Mouse (Mus musculus) embryonic fibroblast, embryonic 13.5 days (primary cell): ENCODE measurements around the gene Nlrc3.

Source experiments
- CTCF ChIP-seq: IDR thresholded peaks from 2 replicates; pipeline ENCODE4 v1.5.1; 2011; ENCODE audit warnings: mild to moderate bottlenecking, control low read depth, low read length, moderate library complexity, borderline replicate concordance; ENCODE audit not compliant: insufficient read depth
- POLR2A ChIP-seq: IDR thresholded peaks from 2 replicates; pipeline ENCODE4 v1.6.1; 2011; ENCODE audit warnings: low read depth, mild to moderate bottlenecking, control low read depth, low read length, moderate library complexity

GRCm38 (mm10) chr16:3923966-3924365, 52.5 kb downstream of the Nlrc3 start:
- TF ChIP-seq CTCF (no peak), POLR2A (0 out of 2 replicates have a peak, but pooled peaks have one; percentile 16)
